Mouse (Mus musculus) cerebellum, postnatal 36 days (tissue): ENCODE data around the gene Asb1.

Experiments used
- DNase-seq, 2 experiments: peaks; one replicate each; pipeline ENCODE4 v3.0.0; 2021 to 2022; ENCODE audit warnings: mixed read lengths in 2 of 2

Gene Asb1

DNA sequence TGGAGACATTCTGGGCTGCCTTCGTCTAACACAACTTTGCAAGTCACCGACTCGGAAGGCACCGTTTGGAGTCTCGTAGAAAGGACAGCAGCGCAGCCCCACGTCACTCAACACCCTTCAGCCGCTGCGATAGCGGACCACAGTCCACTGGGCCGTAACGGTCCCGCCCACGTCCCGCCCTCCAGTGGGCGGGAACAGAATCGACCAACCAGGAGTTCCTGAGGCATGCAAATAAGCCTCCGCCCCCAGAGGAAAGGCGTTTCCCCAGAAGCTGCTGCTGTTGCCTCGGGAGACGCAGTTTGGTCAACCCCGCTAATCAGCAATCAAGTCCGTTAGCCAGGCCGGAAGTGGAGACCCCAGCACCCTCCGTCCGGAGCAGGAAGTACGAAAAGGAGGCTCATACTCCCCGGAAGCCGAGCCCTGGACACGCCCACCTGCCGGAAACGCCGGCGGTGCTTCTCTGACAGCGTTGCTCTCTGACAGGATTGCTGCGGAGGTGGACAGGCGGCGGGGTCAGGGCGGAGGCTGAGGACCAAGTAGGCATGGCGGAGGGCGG lies at the start of gene Asb1:
Asb1 (plus strand) TSS at position 274 of the 556 bp plus-strand sequence.
- peak; percentile 86 to 88 for DNase-seq

- DNase-seq, result no peak
Observed at GRCm38 (mm10) chr1:91492740-91493139, 47.6 kb upstream of the Asb1 start.

DNA sequence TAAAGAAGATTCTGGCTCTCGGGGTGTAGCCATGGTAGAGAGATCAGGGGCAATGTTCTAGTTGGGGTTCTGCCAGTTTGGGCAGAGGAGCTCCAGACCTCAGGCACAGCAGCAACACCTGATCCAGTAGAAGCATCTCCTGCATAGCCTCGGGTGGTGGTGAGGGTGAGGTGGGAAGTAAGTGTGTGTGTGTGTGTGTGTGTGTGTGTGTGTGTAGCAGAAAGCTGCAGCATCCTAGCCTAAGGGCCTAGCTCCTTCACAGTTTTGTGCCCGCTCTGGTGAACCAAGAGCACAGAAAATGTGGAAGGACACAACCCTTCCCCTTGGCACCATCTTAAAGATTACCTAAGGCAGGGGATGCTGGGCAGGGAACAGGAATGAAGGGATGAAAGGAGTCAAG lies 46.4 kb upstream of the Asb1 start:
- peak in 1 of 2 experiments; percentile 18 for DNase-seq

GRCm38 (mm10) chr1:91494457-91495140 lies 45.7 kb upstream of the Asb1 start, which contains the start of gene Traf3ip1:
Gene Traf3ip1, plus strand, starts transcription at chr1:91494647.
- DNase-seq, result peak; percentile 94 to 97

DNA sequence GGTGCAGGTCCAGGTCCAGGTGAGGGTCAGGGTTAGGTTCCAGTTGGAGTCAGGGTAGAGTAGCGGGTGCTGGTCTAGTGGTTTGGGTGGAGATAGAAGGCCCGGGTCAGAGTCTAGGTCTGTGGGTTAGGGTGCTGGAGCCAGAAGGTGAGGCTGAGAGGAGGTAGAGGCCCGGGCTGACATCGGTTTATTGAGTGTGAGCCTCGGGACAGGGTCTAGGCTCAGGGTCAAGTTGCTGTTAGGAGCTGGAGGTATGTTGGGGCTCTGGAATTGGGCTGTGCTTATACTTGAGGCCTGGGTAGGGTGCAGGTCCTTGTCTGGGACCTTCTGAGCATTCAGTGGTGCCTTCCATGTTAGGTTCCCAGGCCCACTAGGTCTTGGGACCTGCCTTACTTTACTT lies 45.0 kb upstream of the Asb1 start:
- no peak for DNase-seq

DNA sequence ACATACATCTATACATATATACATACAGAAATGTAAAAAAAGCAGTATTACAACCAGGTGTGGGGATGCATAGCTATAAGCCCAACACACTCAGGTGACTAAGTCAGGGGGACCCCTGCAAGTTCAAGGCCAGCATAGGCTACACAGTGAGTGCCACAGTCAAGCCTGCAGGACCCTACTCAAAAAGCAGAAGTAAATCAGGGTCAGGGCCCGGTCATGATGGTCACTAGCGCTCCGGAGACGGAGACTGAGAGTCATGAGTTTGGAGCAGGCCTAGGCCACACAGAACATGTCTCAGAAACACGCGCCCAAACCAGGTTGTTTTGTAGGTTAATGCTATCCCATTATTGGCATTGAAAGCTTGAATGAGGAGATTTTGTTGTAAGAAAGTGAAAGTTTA lies 41.8 kb upstream of the Asb1 start:
- DNase-seq, result no peak

- DNase-seq, result no peak
Observed at GRCm38 (mm10) chr1:91504615-91505014, 35.7 kb upstream of the Asb1 start.

DNA sequence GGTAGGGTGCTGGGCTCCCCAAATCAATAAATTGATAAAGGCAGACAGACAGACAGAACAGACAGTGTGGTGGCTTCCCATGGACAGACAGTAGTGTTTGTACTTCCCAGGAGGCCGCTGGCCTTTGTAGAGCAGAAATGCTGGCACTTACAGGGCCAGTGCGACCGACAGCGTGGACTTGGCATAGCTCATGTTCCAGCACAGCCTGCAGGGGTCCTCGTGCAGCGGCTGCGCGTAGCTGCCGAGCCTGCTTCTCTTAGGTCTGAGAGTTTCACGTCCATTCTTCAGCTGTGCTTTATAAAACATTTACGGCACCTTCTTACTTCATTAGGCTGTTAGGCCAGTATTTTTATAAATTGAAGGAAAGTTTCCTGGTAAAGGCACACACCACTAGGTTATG lies 25.4 kb upstream of the Asb1 start:
- DNase-seq, result no peak

DNA sequence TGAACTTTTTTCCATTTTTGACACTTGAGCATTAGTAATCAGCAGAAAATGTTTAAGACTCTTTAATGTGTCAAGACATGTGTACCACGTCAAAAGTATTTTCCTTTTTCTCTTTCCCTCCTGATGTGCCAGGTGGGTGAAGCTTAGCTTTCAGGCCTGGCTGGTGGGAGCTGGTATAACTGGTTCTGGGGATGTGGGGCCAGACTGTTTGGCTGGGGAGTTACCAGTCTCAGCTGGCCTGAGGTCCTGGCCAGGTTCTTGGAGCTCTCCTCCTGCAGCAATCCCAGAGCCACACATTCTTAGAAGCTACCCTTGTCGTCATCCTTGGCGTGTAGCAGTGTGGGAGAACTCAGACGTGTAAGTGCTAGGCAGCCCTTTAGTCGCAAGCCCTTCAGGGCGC lies 24.7 kb upstream of the Asb1 start:
- DNase-seq, result no peak

- peak; percentile 58 to 59 for DNase-seq
Observed at GRCm38 (mm10) chr1:91523759-91524158, 16.6 kb upstream of the Asb1 start.

- no peak for DNase-seq
Observed at GRCm38 (mm10) chr1:91525838-91526237, 14.5 kb upstream of the Asb1 start.

DNA sequence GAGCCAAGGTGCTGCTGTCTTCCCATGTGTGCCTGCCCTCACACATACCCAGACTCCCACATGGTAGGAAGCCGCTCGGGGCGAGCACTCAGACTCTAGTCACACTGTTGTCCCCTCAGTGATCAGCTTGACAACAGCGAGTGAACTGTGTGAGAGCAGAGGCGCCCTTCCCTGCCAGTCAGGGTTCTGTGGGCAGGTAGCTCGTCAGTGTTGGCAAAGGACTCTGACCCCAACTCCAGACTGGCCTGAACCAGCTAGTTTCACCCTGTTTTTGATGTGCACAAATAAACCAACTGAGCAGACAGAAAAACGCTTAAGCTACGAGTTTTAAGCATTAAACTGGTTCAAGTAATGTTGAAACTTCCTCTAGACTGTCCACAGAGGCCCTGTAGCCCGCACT lies 10.2 kb upstream of the Asb1 start:
- no peak for DNase-seq

- no peak for DNase-seq
Observed at GRCm38 (mm10) chr1:91532243-91532642, 8.1 kb upstream of the Asb1 start.

GRCm38 (mm10) chr1:91532892-91533291 lies 7.5 kb upstream of the Asb1 start:
- DNase-seq, result no peak

DNA sequence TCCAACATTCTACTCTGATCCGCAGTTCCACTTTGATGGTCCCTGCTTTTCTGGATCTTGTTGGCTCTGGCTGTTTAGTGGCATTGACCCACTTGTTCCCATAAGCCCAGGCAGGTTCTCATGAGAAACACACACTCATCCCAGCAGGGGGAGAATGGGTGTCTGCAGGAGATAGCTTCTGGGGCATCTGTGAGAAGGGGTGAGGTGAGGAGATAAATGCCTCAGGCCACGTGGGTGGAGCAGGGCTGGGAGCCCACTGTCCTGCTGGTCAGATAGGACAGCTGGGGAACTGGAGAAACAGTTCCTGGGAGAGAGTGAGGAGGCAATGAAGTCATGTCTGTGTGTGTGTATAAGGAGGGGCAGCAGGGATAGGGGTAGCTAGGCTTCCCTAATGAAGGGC lies 6.9 kb upstream of the Asb1 start:
- no peak for DNase-seq

DNA sequence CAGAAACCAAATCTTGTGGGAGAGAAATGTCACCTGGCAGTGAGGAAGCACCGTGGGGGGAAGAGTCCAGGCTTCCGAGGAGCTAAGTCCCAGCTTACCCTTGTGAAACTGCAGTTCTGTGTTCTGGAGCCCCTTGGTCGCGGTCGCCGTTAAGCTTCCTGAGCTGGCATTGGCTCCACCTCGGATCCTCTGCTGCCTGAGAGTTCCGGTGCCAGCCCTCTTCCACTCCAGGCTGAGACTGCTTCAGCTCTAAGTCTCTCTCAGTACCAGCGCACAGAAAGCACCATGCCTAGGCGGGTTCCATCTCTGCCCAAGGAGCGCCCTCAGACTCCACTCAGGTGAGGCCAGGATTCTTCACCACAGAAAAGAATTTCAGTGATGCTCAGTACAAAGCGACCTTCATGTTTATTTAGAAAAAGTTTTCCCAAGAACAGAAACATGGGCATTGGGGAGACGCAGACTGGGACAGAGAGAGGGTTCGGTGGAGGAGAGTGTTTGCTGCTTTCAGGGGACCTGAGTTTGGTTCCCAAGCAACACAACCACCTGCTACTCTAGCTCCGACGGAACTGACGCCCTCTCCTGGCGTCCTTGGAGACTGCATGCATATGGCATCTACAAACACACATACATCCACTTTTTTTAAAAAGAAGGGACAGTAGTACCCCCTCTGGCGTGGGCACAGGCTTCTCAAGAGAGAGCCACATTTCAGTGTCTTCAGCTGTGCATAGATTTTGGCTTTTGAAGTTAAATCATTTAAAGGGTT lies 6.2 kb upstream of the Asb1 start:
- DNase-seq, result no peak

DNA sequence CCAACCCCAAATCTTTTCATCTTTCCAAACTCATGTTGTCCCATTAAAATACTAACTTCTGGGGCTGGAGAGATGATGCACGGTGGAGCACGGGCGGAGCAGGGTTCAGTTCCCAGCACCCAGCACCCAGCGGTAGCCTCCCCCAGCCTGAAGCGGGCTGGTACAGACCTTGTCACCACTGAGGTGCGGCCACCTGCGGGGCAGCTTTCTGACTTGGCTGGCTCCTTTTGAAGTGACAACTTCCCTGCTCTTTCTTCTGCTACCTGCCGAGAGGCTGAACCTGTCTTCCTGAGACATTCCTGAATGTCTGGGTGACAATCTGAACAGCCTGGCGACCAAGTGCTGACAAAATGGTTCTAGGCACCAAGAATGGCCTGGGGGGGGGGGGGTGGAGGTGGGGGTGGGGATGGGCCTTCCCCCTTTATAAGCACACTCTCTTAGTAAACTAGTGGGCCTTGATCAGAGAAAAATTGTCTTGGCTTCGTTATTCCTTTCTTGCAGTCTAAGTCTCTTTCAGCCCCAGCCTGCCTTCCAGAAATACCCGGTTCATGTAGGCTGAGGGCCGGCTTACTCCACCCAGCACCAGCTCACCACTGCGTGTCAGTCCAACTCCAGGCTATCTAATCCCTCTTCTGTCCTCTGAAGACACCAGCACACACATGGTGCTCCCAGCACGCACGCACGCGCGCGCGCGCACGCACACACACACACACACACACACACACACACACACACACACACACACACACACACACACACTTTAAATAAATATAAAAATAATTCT lies 2.4 kb upstream of the Asb1 start:
- DNase-seq, result no peak

DNA sequence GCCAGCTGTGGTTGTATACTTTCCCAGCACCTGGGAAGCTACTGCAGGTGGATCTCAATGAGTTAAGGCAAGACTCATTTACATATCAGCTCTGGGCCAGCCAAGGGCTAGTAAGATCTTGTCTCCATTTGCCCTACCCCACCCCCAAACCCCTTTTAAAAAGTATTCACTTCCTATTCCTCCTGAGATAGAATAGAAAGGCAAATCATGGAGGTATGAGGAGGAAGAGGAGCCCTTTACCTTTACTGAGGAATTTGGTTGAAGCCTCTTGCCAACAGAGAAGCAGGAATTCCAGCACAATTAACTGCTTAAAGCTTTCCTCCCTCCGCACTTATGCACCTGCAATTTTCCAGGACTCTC lies 1.8 kb upstream of the Asb1 start:
- no peak for DNase-seq

- no peak for DNase-seq
Observed at GRCm38 (mm10) chr1:91539246-91539645, 1.1 kb upstream of the Asb1 start.

DNA sequence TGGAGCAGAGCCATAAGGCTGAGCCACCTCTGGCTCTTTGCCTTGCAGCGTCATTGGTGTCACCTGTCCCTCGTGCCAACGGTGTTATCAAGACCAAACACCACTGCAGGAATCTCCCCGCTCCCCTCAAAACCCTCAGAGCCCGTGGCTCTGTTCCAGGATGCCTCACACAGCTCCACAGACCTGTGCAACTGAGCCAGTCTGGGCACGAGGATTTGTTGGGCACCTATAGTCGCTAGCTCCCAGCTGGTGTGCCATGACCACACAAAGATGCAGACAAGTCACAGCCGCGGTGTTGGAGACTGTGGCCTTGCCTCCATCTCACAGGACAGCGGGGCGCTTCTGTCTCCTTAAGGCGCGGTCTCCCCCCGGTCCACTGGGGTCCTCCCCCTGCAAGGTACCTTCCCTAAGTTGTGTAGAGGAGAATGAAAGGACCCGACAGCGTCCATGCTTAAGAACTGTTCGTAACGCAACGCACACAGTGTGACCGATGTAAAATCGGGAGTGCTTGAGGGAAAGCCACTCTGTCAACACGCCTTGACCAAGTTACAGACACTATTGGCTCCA lies 557 bp upstream of the Asb1 start:
- DNase-seq, result peak; percentile 28 to 40

- no peak for DNase-seq
Observed at GRCm38 (mm10) chr1:91541042-91541592, 773 bp downstream of the Asb1 start.

GRCm38 (mm10) chr1:91543974-91544373 lies 3.6 kb downstream of the Asb1 start:
- no peak for DNase-seq

DNA sequence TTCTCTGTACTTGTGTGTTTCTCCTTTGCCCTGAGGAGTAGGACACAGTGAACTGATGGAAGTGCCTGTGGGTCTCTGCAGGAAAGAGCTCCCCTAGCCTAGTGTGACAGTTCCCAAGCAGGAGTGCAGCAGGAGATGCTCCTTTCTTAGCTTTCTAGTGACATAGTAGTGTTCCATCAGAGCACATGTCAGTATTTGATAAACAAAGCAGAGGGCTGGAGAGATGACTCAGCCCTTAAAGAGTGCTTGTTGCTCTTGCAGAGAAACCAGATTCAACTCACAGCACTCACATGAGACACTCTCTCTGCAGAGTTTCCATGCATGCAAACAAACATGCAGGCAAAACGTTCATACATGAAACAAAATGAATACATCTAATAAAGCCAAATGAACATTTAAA lies 4.9 kb downstream of the Asb1 start:
- DNase-seq, result no peak
